23 mouse cellular contexts compared by ENCODE assay signal in genomic region chr5:141388451-141388850, GRCm38 (mm10).
DNase-seq lines count a peak whose midpoint lies in the region; ATAC-seq and TF ChIP-seq lines count a peak whose summit lies in the region.
"Had no signal": no experiment of that assay in that cellular context is flagged by ENCODE, and none has a peak within 500 bp of the region (broad histone marks: within the 10 kb centered on the region; RNA-seq: fewer than 3 reads in every experiment).

No protein-coding gene starts in this region.

- no peak overlapping the region for H3K4me3 ChIP-seq in hindbrain, embryonic 10.5 days
- no peak overlapping the region for H3K4me3 ChIP-seq in hindbrain, postnatal 0 days (ENCODE audit: low read length)
- H3K4me3 ChIP-seq in midbrain, embryonic 12.5 days: no peak overlapping the region
- H3K4me3 ChIP-seq in midbrain, embryonic 13.5 days (replicated peaks): no peak overlapping the region
- H3K4me3 ChIP-seq in intestine, embryonic 15.5 days (replicated peaks): no peak overlapping the region
- H3K4me3 ChIP-seq: embryonic facial prominence, embryonic 12.5 days; forebrain, embryonic 12.5 days; gastrocnemius, adult 2 months; heart, embryonic 10.5 days had no signal

- no peaks in the 10 kb centered on the region for H3K27me3 ChIP-seq in hindbrain, embryonic 10.5 days (ENCODE audit: insufficient read depth, poor library complexity, severe bottlenecking)
- H3K27me3 ChIP-seq in hindbrain, postnatal 0 days (ENCODE audit: insufficient read depth, low read length): no peaks in the 10 kb centered on the region
- H3K27me3 ChIP-seq in midbrain, embryonic 12.5 days: no peaks in the 10 kb centered on the region
- H3K27me3 ChIP-seq in midbrain, embryonic 13.5 days: no peaks in the 10 kb centered on the region
- no peaks in the 10 kb centered on the region for H3K27me3 ChIP-seq in intestine, embryonic 15.5 days (replicated peaks)
- H3K27me3 ChIP-seq: embryonic facial prominence, embryonic 12.5 days; forebrain, embryonic 12.5 days had no signal

- WGBS in hindbrain, embryonic 10.5 days: 29% methylated on average over 2 of the region's 2 CpGs
- 17% methylated on average over 2 of the region's 2 CpGs for WGBS in hindbrain, postnatal 0 days
- WGBS in midbrain, embryonic 12.5 days: 30% methylated on average over 2 of the region's 2 CpGs
- WGBS in midbrain, embryonic 13.5 days: 28% methylated on average over 2 of the region's 2 CpGs
- WGBS in intestine, embryonic 15.5 days: 63% methylated on average over 2 of the region's 2 CpGs

- TF ChIP-seq CTCF in hindbrain, postnatal 0 days (IDR thresholded peaks at IDR 0.05; ENCODE audit: low read depth): no peak

- no peaks in the 10 kb centered on the region for H3K36me3 ChIP-seq in hindbrain, embryonic 10.5 days
- no peaks in the 10 kb centered on the region for H3K36me3 ChIP-seq in hindbrain, postnatal 0 days (ENCODE audit: insufficient read depth, low read length)
- H3K36me3 ChIP-seq in midbrain, embryonic 12.5 days: no peaks in the 10 kb centered on the region
- no peaks in the 10 kb centered on the region for H3K36me3 ChIP-seq in midbrain, embryonic 13.5 days
- H3K36me3 ChIP-seq in intestine, embryonic 15.5 days: no peaks in the 10 kb centered on the region
- H3K36me3 ChIP-seq: embryonic facial prominence, embryonic 12.5 days; forebrain, embryonic 12.5 days; G1E; heart, embryonic 10.5 days had no signal

- no peak for ATAC-seq in cerebellum, adult (ENCODE audit: insufficient number of reproducible peaks, low FRiP score, low TSS enrichment)
- no peak for ATAC-seq in hindbrain, postnatal 0 days
- ATAC-seq in midbrain, embryonic 12.5 days (ENCODE audit: low FRiP score, low read depth): no peak
- ATAC-seq in midbrain, embryonic 13.5 days: no peak
- ATAC-seq in intestine, embryonic 15.5 days: no peak
- ATAC-seq: activated CD4-positive, CD25-positive, alpha-beta regulatory T cell, adult 4 months; CD4-positive, CD25-positive, alpha-beta regulatory T cell, adult 4 months; forebrain, postnatal 0 days; hindbrain, embryonic 16.5 days had no signal

- no peaks in the 10 kb centered on the region for H3K9me3 ChIP-seq in hindbrain, embryonic 10.5 days
- H3K9me3 ChIP-seq in hindbrain, postnatal 0 days (ENCODE audit: low read length): no peaks in the 10 kb centered on the region
- H3K9me3 ChIP-seq in midbrain, embryonic 12.5 days: no peaks in the 10 kb centered on the region
- H3K9me3 ChIP-seq in midbrain, embryonic 13.5 days: no peaks in the 10 kb centered on the region
- no peaks in the 10 kb centered on the region for H3K9me3 ChIP-seq in intestine, embryonic 15.5 days
- H3K9me3 ChIP-seq: embryonic facial prominence, embryonic 12.5 days; forebrain, embryonic 12.5 days; heart, embryonic 10.5 days had no signal

- H3K9ac ChIP-seq in hindbrain, postnatal 0 days (replicated peaks; ENCODE audit: low read length): no peak overlapping the region
- H3K9ac ChIP-seq in midbrain, embryonic 12.5 days (replicated peaks): no peak overlapping the region
- no peak overlapping the region for H3K9ac ChIP-seq in midbrain, embryonic 13.5 days (replicated peaks)
- H3K9ac ChIP-seq in intestine, embryonic 15.5 days: no peak overlapping the region
- H3K9ac ChIP-seq: embryonic facial prominence, embryonic 12.5 days; forebrain, embryonic 12.5 days; forebrain, postnatal 0 days had no signal

- no peak overlapping the region for H3K27ac ChIP-seq in hindbrain, embryonic 10.5 days
- H3K27ac ChIP-seq in hindbrain, postnatal 0 days: no peak overlapping the region
- 0 out of 2 replicates have a peak overlapping the region, but pooled peaks have one; percentile 20 for H3K27ac ChIP-seq in midbrain, embryonic 12.5 days (replicated peaks)
- no peak overlapping the region for H3K27ac ChIP-seq in midbrain, embryonic 13.5 days
- H3K27ac ChIP-seq in intestine, embryonic 15.5 days: no peak overlapping the region
- H3K27ac ChIP-seq: embryonic facial prominence, embryonic 12.5 days; forebrain, embryonic 12.5 days; gastrocnemius, adult 2 months; heart, embryonic 10.5 days had no signal

- H3K4me2 ChIP-seq in hindbrain, postnatal 0 days (ENCODE audit: low read depth, low read length): no peak overlapping the region
- H3K4me2 ChIP-seq in midbrain, embryonic 12.5 days (replicated peaks): no peak overlapping the region
- no peak overlapping the region for H3K4me2 ChIP-seq in midbrain, embryonic 13.5 days (replicated peaks)
- H3K4me2 ChIP-seq in intestine, embryonic 15.5 days (replicated peaks): no peak overlapping the region
- H3K4me2 ChIP-seq: embryonic facial prominence, embryonic 12.5 days; forebrain, embryonic 12.5 days had no signal

- H3K4me1 ChIP-seq in hindbrain, embryonic 10.5 days (replicated peaks): peaks cover 8% of the 10 kb centered on the region
- H3K4me1 ChIP-seq in hindbrain, postnatal 0 days (ENCODE audit: insufficient read depth, low read length): no peaks in the 10 kb centered on the region
- H3K4me1 ChIP-seq in midbrain, embryonic 12.5 days: peaks cover 6% of the 10 kb centered on the region; the same call in 1 of the 2 replicates
- H3K4me1 ChIP-seq in midbrain, embryonic 13.5 days (replicated peaks): peaks cover 4% of the 10 kb centered on the region
- no peaks in the 10 kb centered on the region for H3K4me1 ChIP-seq in intestine, embryonic 15.5 days (replicated peaks)

- peak; percentile 34 to 43 for DNase-seq in cerebellum, postnatal 10 days
- peak; percentile 14 for DNase-seq in hindbrain, embryonic 10.5 days (ENCODE audit: low spot score)
- DNase-seq in hindbrain, postnatal 0 days (ENCODE audit: low spot score): no peak
- DNase-seq: adrenal gland, postnatal 14 days; B cell, adult 2 months; cerebellum, adult 18-20 months; forebrain, postnatal 0 days; gastrocnemius, adult 2 months; gastrocnemius, postnatal 36 days; heart, adult 18-20 months; heart, postnatal 14 days; kidney, adult 18-20 months had no signal
